In the genomic region with DNA sequence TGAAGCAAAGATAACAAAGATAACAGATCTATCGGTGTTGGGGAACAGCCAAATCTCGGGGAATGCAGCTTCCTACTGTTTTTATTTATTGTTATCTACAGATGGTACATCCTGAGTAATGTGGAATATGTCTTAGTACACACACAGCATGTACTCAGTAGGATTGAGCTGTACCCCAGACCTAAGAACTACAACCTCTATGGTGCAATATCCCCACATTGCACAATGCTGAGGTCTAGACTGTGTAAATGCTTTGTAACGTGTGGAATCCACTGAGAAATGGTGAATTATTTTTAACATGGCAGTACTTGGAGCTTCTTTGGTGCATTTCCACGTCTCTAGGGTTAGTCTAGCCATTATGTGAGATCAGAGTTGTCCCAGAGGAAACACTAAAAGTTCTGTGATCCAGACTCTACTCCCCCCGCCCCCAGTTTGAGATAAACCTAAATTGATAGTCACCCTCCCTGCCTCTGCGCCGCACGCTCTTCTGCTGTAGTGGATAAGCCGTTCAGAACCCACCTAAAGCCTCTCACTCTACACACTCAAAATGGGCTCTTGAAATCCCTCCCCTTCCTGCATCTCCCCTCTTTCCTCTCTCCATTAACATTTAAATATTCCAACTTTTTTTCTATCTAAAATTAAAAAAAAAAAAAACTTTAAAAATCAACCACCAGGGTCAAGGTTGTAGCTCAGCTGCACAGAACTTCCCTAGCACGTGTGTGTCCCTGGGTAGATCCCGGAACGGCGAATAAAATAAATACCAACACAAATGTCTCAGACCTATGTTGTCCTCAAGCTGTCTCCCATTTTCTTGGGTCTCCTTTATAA, we compare ENCODE assay signal across 15 mouse cellular contexts. TPM values are rescaled to one million over a fixed set of nuclear protein-coding genes. Genes with fewer than 3 reads are reported as not detected.
A peak's percentile ranks its signal among the peaks of the same experiment; 100 is the strongest.
DNase-seq lines count a peak whose midpoint lies in the region; ATAC-seq and TF ChIP-seq lines count a peak whose summit lies in the region.
"Had no signal": no experiment of that assay in that cellular context is flagged by ENCODE, and none has a peak within 500 bp of the region (broad histone marks: within the 10 kb centered on the region; RNA-seq: fewer than 3 reads in every experiment).

No protein-coding gene starts in this region.

- 79% methylated on average over 13 of the region's 13 CpGs for WGBS in lung, postnatal 0 days
- 34% methylated on average over 13 of the region's 13 CpGs for WGBS in liver, embryonic 15.5 days (ENCODE audit: insufficient replicate concordance)

- H3K9ac ChIP-seq in lung, postnatal 0 days (replicated peaks; ENCODE audit: low read depth): no peak overlapping the region
- peak overlapping the region; percentile 31; the same call in 1 of the 2 replicates for H3K9ac ChIP-seq in liver, embryonic 15.5 days
- H3K9ac ChIP-seq: forebrain, embryonic 13.5 days; hindbrain, embryonic 15.5 days had no signal

- H3K4me2 ChIP-seq in lung, postnatal 0 days (replicated peaks; ENCODE audit: low read depth, low read length): no peak overlapping the region
- H3K4me2 ChIP-seq in liver, embryonic 15.5 days: peak overlapping the region; percentile 58
- H3K4me2 ChIP-seq: forebrain, embryonic 13.5 days; hindbrain, embryonic 15.5 days had no signal

- H3K9me3 ChIP-seq in lung, postnatal 0 days (ENCODE audit: low read length): no peaks in the 10 kb centered on the region
- no peaks in the 10 kb centered on the region for H3K9me3 ChIP-seq in liver, embryonic 15.5 days (replicated peaks)
- H3K9me3 ChIP-seq: embryonic facial prominence, embryonic 10.5 days; forebrain, embryonic 13.5 days; hindbrain, embryonic 15.5 days had no signal

- DNase-seq in lung, postnatal 36 days: peak; percentile 50
- DNase-seq in lung, postnatal 0 days (ENCODE audit: low spot score): no peak
- DNase-seq in yolk sac, embryonic 10.5 days (ENCODE audit: low spot score): no peak
- no peak for DNase-seq in gastrocnemius, postnatal 10 days
- DNase-seq: cerebellum, postnatal 10 days; retina, postnatal 1 day; thymus, postnatal 4 days had no signal

- no peaks in the 10 kb centered on the region for H3K36me3 ChIP-seq in lung, postnatal 0 days (ENCODE audit: insufficient read depth, low read length)
- H3K36me3 ChIP-seq in liver, embryonic 15.5 days (replicated peaks): no peaks in the 10 kb centered on the region
- H3K36me3 ChIP-seq: embryonic facial prominence, embryonic 10.5 days; hindbrain, embryonic 15.5 days had no signal

- ATAC-seq in lung, postnatal 0 days: no peak
- peak; percentile 41; the same call in 1 of the 2 replicates for ATAC-seq in erythroid progenitor cell, adult 5-6 weeks (replicated peaks; ENCODE audit: low FRiP score, poor library complexity, severe bottlenecking)
- ATAC-seq in liver, embryonic 15.5 days (ENCODE audit: insufficient read depth): peak; percentile 47
- no peak for ATAC-seq in cerebellum, adult (ENCODE audit: insufficient number of reproducible peaks, low FRiP score, low TSS enrichment)
- ATAC-seq: forebrain, embryonic 13.5 days had no signal

- no peak for TF ChIP-seq EP300 in lung, postnatal 0 days (IDR thresholded peaks at IDR 0.05)

- TF ChIP-seq CTCF in lung, postnatal 0 days (IDR thresholded peaks at IDR 0.05): no peak

- H3K27ac ChIP-seq in lung, postnatal 0 days (ENCODE audit: low read length): no peak overlapping the region
- peak overlapping the region; percentile 96 for H3K27ac ChIP-seq in liver, embryonic 15.5 days (replicated peaks)
- H3K27ac ChIP-seq: forebrain, embryonic 13.5 days; hindbrain, embryonic 15.5 days; left cerebral cortex, adult 2 months; stomach, postnatal 0 days had no signal

- H3K4me3 ChIP-seq in lung, postnatal 0 days (ENCODE audit: low read depth, low read length): no peak overlapping the region
- H3K4me3 ChIP-seq in liver, embryonic 15.5 days (replicated peaks): peak overlapping the region; percentile 23; the same call in 1 of the 2 replicates
- H3K4me3 ChIP-seq: embryonic facial prominence, embryonic 10.5 days; forebrain, embryonic 13.5 days; hindbrain, embryonic 15.5 days; left cerebral cortex, adult 2 months had no signal

- H3K4me1 ChIP-seq in lung, postnatal 0 days (ENCODE audit: insufficient read depth, low read depth, low read length): no peaks in the 10 kb centered on the region
- H3K4me1 ChIP-seq in liver, embryonic 15.5 days (replicated peaks): peaks cover 64% of the 10 kb centered on the region

- no peaks in the 10 kb centered on the region for H3K27me3 ChIP-seq in lung, postnatal 0 days (replicated peaks; ENCODE audit: insufficient read depth, low read length)
- no peaks in the 10 kb centered on the region for H3K27me3 ChIP-seq in liver, embryonic 15.5 days
- H3K27me3 ChIP-seq: forebrain, embryonic 13.5 days; hindbrain, embryonic 15.5 days had no signal

RNA-seq across cellular contexts. Expression of gene Bmp2k, which starts 47.4 kb away (rescaled TPM):
- 16.5 and 17.3 TPM in 2 replicates for polyA plus RNA-seq in lung, postnatal 0 days (2015; fragmentation: Nextera tagmentation; extraction: Ambion mirVana)
- total RNA-seq in erythroid progenitor cell, adult 5-6 weeks (2015; ENCODE audit: low replicate concordance): 126 and 140 TPM in 2 replicates
- total RNA-seq in erythroid progenitor cell, adult 5-6 weeks (2017; ENCODE audit: low replicate concordance): 96.1 and 111 TPM in 2 replicates
- 31.1 and 31.3 TPM in 2 replicates for polyA plus RNA-seq in liver, embryonic 15.5 days (2015; fragmentation: Nextera tagmentation; extraction: Ambion mirVana)
- total RNA-seq in gastrocnemius, postnatal 10 days (2021): 10 to 100 TPM; 12.6 to 15.1 TPM

Comparison
In these comparisons a context has a peak if more than half of its experiments do, and no peak if none do; other contexts are left out.
1. ATAC-seq: peak in erythroid progenitor cell, adult 5-6 weeks (single experiment) and liver, embryonic 15.5 days (single experiment); none in lung, postnatal 0 days (single experiment) and cerebellum, adult (single experiment).
2. RNA of gene Bmp2k, which starts 47.4 kb away (total RNA-seq): 96.1 to 140 TPM in erythroid progenitor cell, adult 5-6 weeks; 12.6 to 15.1 TPM in gastrocnemius, postnatal 10 days; every median in the first group is over 4 times any median in the second.